Mouse (Mus musculus) fat pad, adult 2 months (tissue): ENCODE results near the gene Chuk.
A peak's percentile ranks its signal among the peaks of the same experiment; 100 is the strongest.

Source experiments
- DNase-seq: peaks from one replicate; pipeline ENCODE4 v3.0.0-alpha.2; 2011; ENCODE audit warnings: low read depth, low spot score; ENCODE audit errors: extremely low read depth

The Chuk gene

GRCm38 (mm10) chr19:44107661-44108521 lies 611 bp upstream of the Chuk start:
- DNase-seq: no peak

- no peak for DNase-seq
Measured at GRCm38 (mm10) chr19:44104393-44104792, 2.9 kb downstream of the Chuk start.

- no peak for DNase-seq
Measured at GRCm38 (mm10) chr19:44103001-44103400, 4.3 kb downstream of the Chuk start.

- DNase-seq: no peak
Measured at GRCm38 (mm10) chr19:44100840-44101239, 6.4 kb downstream of the Chuk start.

GRCm38 (mm10) chr19:44086278-44086677 lies 21.0 kb downstream of the Chuk start:
- DNase-seq: no peak

- DNase-seq: no peak
Measured at GRCm38 (mm10) chr19:44080920-44081319, 26.4 kb downstream of the Chuk start.

- no peak for DNase-seq
Measured at GRCm38 (mm10) chr19:44080023-44080422, 27.3 kb downstream of the Chuk start.

GRCm38 (mm10) chr19:44077024-44077423 lies 30.3 kb downstream of the Chuk start:
- no peak for DNase-seq

GRCm38 (mm10) chr19:44076457-44076856 lies 30.8 kb downstream of the Chuk start:
- no peak for DNase-seq

- no peak for DNase-seq
Measured at GRCm38 (mm10) chr19:44074986-44075385, 32.3 kb downstream of the Chuk start.

GRCm38 (mm10) chr19:44071166-44071565 lies 36.1 kb downstream of the Chuk start:
- DNase-seq: no peak

- DNase-seq: no peak
Measured at GRCm38 (mm10) chr19:44069914-44070232, 37.4 kb downstream of the Chuk start.

GRCm38 (mm10) chr19:44069121-44069913 lies 38.0 kb downstream of the Chuk start, which contains the start of gene Erlin1:
TSS of gene Erlin1 (minus strand) at chr19:44069785.
- DNase-seq: no peak

GRCm38 (mm10) chr19:44068232-44068631 lies 39.0 kb downstream of the Chuk start:
- DNase-seq: no peak

GRCm38 (mm10) chr19:44067323-44068049 lies 39.8 kb downstream of the Chuk start:
- DNase-seq: peak; percentile 74

- no peak for DNase-seq
Measured at GRCm38 (mm10) chr19:44064734-44065133, 42.5 kb downstream of the Chuk start.

GRCm38 (mm10) chr19:44063773-44064172 lies 43.5 kb downstream of the Chuk start:
- no peak for DNase-seq

- DNase-seq: no peak
Measured at GRCm38 (mm10) chr19:44060226-44060625, 47.1 kb downstream of the Chuk start.

- DNase-seq: no peak
Measured at GRCm38 (mm10) chr19:44055173-44055826, 52.0 kb downstream of the Chuk start.

GRCm38 (mm10) chr19:44050388-44050787 lies 56.9 kb downstream of the Chuk start:
- DNase-seq: no peak

GRCm38 (mm10) chr19:44049282-44049681 lies 58.0 kb downstream of the Chuk start:
- DNase-seq: no peak
